Mouse (Mus musculus): ENCODE data around the gene Gtpbp4.
"Not testable (repeated sequence)": the region's sequence is repeated elsewhere in the genome, so short reads cannot be mapped to it uniquely, and the experiment has no call there.

Gtpbp4 gene

GRCm38 (mm10) chr13:8995990-8996786 lies at the start of gene Gtpbp4:
TSS of gene Gtpbp4 (minus strand) at chr13:8996083.
- DNase-seq (ENCODE audit: low read depth): peak; percentile 98

GRCm38 (mm10) chr13:9044731-9045130 lies 48.8 kb upstream of the Gtpbp4 start:
- DNase-seq (ENCODE audit: low read depth): no peak

GRCm38 (mm10) chr13:9043289-9044049 lies 47.6 kb upstream of the Gtpbp4 start:
- DNase-seq (ENCODE audit: low read depth): peak; percentile 35

- no peak for DNase-seq (ENCODE audit: low read depth)
These were observed 44.7 kb upstream of the Gtpbp4 start for GRCm38 (mm10) chr13:9040626-9041025.

GRCm38 (mm10) chr13:9031996-9032661 lies 36.2 kb upstream of the Gtpbp4 start:
- peak; percentile 74 for DNase-seq (ENCODE audit: low read depth)

- peak; percentile 9 for DNase-seq (ENCODE audit: low read depth)
These were observed 34.5 kb upstream of the Gtpbp4 start for GRCm38 (mm10) chr13:9030364-9030763.

GRCm38 (mm10) chr13:9027251-9027650 lies 31.4 kb upstream of the Gtpbp4 start:
- peak; percentile 93 for DNase-seq (ENCODE audit: low read depth)

GRCm38 (mm10) chr13:9022623-9023022 lies 26.7 kb upstream of the Gtpbp4 start:
- peak; percentile 93 for DNase-seq (ENCODE audit: low read depth)

GRCm38 (mm10) chr13:9021556-9021955 lies 25.7 kb upstream of the Gtpbp4 start:
- DNase-seq (ENCODE audit: low read depth): no peak

GRCm38 (mm10) chr13:9019713-9020112 lies 23.8 kb upstream of the Gtpbp4 start:
- no peak for DNase-seq (ENCODE audit: low read depth)

GRCm38 (mm10) chr13:9018974-9019587 lies 23.2 kb upstream of the Gtpbp4 start:
- no peak for DNase-seq (ENCODE audit: low read depth)

- no peak for DNase-seq (ENCODE audit: low read depth)
These were observed 21.3 kb upstream of the Gtpbp4 start for GRCm38 (mm10) chr13:9017190-9017589.

GRCm38 (mm10) chr13:9014431-9014830 lies 18.5 kb upstream of the Gtpbp4 start:
- peak; percentile 79 for DNase-seq (ENCODE audit: low read depth)

- DNase-seq (ENCODE audit: low read depth): no peak
These were observed 17.6 kb upstream of the Gtpbp4 start for GRCm38 (mm10) chr13:9013483-9013882.

- peak; percentile 89 for DNase-seq (ENCODE audit: low read depth)
These were observed 15.9 kb upstream of the Gtpbp4 start for GRCm38 (mm10) chr13:9011596-9012350.

- no peak for DNase-seq (ENCODE audit: low read depth)
These were observed 7.4 kb upstream of the Gtpbp4 start for GRCm38 (mm10) chr13:9003306-9003705.

GRCm38 (mm10) chr13:8999464-8999863 lies 3.6 kb upstream of the Gtpbp4 start:
- no peak for DNase-seq (ENCODE audit: low read depth)

- not testable (repeated sequence) for DNase-seq (ENCODE audit: low read depth)
These were observed 1.3 kb upstream of the Gtpbp4 start for GRCm38 (mm10) chr13:8997221-8997620.

- DNase-seq (ENCODE audit: low read depth): peak; percentile 73
These were observed 509 bp downstream of the Gtpbp4 start for GRCm38 (mm10) chr13:8995159-8995989.

- no peak for DNase-seq (ENCODE audit: low read depth)
These were observed 3.7 kb downstream of the Gtpbp4 start for GRCm38 (mm10) chr13:8992231-8992630.

- no peak for DNase-seq (ENCODE audit: low read depth)
These were observed 22.9 kb downstream of the Gtpbp4 start for GRCm38 (mm10) chr13:8972972-8973371.
